Mouse (Mus musculus) cerebellum, adult 18-20 months (tissue): ENCODE results near the gene Tvp23b.

Experiments
- DNase-seq, 2 experiments: peaks; one replicate each; pipeline ENCODE4 v3.0.0; 2021

The Tvp23b gene

DNA sequence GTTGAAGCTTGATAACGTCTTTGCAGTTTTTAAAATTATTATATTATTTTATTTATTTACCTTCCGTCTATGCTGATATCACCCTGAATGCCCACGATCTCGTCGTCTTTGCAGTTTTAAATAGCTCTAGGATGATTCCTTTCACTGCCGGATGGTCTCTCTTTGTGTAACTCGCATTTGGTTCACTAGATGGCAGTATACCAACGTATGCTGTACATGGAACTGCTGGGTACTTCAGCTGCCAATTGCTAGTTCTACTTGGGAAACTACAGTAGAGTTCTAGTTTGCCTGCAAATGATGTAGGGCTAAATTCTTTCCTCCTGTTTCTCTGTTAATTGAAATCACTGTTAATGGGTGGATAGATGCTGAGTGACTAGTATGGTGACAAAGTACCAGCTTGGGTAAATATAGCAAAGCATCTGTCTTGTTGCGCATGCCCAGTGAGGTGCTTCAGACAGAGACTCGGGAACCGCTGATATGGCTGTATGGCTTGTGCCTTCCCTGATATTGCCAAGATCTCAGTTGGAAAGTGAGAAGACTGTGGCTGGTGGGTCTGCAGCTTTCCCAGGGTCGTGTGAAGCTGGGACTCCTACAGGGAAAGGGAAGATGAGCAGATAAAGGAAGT lies 22.6 kb downstream of the Tvp23b start:
- DNase-seq, result peak; percentile 65 to 66

DNA sequence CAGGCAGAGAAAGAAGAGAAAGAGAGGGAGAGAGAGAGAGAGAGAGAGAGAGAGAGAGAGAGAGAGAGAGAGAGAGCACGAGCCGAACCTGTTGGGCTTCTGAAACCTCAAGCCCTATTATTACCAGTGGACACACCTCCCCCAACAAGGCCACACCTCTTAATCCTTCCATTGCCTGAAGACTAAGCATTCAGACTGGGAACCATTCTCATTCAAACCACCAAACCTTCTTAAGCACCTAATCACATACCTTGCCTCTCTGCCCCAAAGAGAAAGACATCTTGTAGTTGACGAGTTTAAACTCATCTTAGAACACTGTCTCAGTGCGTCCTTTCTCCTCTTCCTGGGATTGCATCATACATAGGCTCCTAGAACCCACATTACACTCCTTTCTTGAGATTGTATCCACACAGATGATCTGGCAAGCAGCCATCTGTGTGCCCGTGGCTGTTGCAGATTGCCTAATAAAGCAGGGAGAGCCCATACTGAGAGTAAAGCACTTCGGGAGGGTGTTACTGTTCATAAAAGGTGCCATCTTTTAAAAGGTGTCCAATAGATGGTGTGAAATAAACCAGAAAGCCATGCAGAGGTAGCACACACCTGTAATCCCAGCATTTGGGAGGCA lies 24.7 kb downstream of the Tvp23b start:
- DNase-seq, result no peak

DNA sequence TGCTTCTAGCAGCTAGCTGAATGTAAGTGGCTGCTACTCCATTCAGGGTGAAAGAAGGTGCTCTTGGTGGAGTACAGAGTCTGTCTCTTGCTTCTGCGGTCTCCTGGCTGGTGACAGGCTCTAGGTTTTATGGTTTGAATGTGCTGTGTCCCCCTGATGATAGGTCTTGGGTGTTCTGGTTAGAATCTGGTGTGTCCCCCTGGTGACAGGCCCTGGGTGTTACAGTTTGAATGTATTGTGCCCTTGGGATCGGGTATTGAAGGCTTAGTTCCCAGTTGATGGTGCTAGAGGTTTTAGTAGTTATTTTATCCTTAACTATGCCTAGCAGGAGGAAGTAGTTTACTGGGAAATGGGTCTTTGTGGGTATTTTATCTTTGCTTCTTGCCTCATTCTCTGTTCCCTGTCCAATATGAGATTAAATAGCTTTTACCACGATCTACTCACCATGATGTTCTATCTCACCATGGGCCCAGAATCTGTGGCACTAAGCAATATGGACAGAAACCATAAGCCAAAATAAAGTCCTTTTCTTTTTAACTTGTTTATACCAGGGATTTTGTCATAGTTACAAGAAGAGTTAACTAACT lies 30.6 kb downstream of the Tvp23b start:
- DNase-seq, result no peak

- no peak for DNase-seq
Measured at GRCm38 (mm10) chr11:62911362-62911761, 32.1 kb downstream of the Tvp23b start.

DNA sequence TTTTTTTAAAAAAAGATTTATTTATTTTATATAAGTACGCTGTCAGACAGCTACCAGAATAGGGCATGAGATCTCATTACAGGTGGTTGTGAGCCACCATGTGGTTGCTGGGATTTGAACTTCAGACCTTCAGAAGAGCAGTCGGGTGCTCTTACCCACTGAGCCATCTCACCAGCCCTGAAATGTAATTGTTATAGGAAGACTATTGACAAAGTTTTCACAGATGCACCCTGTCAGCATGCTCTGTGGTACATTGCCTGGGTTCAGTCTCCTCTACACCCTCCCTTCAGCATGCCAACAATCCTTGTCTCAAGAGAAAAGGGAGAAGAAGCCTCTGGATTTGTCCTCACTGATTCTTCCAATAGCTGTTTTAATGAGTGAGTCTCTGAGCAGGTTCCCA lies 33.9 kb downstream of the Tvp23b start:
- DNase-seq, result no peak

- DNase-seq, result peak; percentile 23 to 24
Measured at GRCm38 (mm10) chr11:62914532-62914931, 35.3 kb downstream of the Tvp23b start.

- DNase-seq, result no peak
Measured at GRCm38 (mm10) chr11:62915486-62915885, 36.2 kb downstream of the Tvp23b start.

- DNase-seq, result no peak
Measured at GRCm38 (mm10) chr11:62916765-62917164, 37.5 kb downstream of the Tvp23b start.

GRCm38 (mm10) chr11:62919946-62920742 lies 40.9 kb downstream of the Tvp23b start:
- DNase-seq, result no peak

DNA sequence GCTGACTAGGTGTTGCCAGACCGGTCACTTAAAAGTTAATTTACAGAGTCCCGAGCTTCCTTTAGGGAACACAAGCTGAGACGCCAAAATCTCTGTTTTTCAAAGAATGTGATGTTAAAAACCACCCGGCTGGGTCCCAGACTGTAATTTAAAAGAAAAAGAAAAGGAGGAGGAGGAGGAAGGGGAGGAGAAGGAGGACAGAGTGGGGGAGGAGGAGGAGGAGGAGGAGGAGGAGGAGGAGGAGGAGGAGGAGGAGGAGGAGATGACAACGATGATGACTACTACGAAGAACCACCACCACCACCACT lies 41.4 kb downstream of the Tvp23b start:
- no peak for DNase-seq

DNA sequence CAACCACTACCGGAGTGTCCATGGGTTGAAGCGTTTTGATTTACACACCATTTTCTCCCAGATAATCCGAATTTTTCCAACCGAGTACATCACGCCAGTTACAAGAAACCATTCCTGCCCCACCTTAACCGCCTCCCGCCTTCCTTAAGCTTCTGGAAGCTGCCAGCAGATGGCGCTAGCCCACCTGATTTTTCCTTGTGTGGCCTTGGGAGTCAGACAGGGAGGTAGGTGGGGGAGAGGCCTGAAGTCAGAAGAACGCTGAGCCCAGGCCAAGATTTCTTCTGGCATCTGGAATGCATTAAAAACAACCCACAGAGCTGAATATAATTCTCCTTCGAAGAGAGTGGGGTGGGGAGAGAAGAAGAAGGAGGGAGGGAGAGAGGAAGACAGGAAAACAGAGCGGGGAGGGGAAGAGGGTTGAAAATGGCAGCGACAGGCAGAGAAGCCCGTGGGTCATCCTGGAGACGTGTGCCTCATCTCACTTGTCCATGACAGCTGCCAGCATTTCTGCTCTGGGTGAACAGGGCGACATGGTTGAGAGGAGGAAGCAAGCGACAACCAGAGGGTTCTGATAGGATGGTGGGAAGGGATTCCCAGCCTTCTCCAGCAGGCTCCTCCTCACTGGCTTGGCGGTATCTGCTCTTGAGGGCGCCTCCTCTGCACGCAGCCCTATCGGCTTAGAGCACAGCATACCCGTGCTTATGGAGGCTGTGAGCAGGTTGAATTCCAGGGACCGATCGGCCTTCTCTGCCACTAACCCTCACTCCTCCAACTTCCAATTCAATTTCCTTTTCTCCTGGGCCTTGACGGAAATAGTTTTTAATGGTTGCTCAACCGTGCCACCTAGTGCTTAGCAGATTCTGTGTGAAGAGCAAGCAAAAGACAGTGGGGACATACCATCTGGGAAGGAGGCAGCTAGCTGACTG lies 42.1 kb downstream of the Tvp23b start:
- DNase-seq, result peak; percentile 84 to 90

DNA sequence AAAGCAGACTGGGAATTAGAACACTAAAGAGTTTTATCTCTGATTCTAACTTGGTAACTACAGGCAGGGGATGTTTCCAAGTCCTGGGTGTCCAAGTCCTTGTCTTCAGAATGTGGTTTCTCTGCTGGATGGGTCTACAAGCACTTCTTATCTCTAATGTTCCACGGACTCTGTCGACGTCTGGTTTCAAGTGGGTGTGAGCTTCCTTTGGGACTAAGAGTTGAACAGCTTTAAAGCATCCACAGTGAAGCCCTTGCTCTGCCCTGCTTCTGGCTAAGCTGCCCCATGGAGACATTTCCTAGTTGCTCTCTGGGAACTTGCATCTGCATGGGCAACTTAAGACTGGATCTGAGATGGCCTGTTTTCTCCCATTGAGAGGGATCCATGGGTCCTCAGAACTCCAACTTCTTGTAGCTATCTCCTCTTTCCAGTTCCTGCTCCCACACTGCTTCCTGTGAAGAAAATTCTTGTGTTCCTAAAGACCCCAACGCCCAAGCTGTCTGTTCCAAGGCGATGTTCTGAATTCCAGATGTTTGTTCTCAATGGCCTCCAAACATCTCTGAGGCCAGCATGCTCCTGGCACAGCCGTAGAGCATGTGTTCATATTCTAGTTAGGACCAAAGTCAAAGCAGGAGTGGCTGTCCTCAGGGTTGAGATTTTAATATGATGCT lies 45.0 kb downstream of the Tvp23b start:
- DNase-seq, result no peak

DNA sequence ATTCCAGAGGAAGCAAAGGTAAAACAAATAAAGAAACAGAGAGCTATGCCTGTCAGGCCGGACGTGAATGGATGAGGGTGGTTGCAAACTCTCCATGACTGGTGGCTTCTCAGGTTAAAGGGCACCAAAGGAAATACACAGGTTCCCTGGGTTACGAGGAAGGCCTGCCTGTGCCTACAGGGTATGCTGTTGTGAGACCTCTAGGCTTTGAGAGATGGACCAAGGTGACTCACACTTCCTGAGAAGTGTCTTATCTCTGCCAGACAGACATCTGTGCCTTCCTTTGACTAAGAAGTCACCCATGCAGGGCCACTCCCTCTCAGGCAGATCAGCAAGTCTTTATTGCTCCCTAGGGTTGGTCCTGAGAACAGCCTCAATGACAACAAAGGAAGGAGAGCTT lies 50.5 kb downstream of the Tvp23b start:
- no peak for DNase-seq

GRCm38 (mm10) chr11:62930574-62930973 lies 51.3 kb downstream of the Tvp23b start:
- DNase-seq, result no peak

DNA sequence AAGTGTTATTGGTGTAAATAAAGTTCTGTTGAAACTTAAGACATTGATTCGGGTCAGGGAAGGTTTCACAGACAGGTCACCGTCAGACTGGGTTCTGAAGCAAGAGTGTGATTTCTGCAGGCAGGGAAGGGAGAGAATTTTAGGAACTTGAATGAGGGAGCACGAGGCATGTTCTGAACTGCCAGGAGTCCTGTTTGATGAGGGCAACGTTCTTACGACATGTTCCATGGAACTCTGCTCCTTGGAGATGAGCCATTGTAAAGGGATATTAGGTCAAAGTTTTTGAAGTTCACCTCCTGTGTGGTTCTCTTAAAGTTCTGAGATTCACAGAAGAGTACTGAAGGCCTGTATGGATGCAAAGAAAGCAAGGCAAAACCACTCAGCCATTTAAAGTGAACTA lies 51.9 kb downstream of the Tvp23b start:
- DNase-seq, result no peak

DNA sequence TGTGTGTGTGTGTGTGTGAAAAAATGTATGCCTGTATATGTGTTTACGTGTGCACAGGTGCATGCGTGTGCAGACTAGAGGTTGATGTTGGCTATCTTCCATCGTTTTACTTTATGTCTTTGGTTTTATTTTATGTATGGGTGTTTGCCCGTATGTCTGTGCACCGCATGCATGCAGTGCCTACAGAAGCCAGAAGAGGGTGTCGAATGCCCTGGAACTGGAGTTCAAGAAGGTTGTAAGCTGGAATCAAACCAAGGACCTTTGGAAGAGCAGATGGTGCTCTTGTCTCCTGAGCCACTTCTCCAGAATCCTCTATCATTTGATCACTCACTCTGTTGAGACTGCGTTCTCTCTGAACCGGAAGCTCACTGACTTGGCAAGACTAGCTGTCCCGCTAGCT lies 53.8 kb downstream of the Tvp23b start:
- no peak for DNase-seq

- no peak for DNase-seq
Measured at GRCm38 (mm10) chr11:62934795-62935514, 55.7 kb downstream of the Tvp23b start.

- DNase-seq, result no peak
Measured at GRCm38 (mm10) chr11:62937986-62938385, 58.7 kb downstream of the Tvp23b start.

DNA sequence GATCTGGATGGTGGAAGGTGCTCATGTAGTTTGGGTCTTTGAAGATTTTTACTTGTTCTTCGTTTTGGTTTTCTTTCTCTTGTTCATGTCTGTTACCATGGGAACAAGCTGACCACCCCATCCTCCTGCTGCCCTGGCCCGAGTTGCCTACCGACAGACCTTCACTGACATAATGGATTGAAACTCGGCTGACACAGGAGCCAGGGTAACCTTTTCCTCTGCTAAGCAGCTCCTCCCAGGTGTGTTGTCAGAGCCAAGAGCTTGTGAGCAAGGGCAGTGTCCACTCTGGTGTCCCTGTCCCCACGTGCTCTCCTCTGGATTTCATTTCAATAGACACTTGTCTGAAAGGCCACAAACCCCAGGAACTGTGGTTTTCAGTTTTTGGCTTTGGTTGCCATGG lies 59.7 kb downstream of the Tvp23b start:
- DNase-seq, result no peak

GRCm38 (mm10) chr11:62940176-62940575 lies 60.9 kb downstream of the Tvp23b start:
- no peak for DNase-seq

DNA sequence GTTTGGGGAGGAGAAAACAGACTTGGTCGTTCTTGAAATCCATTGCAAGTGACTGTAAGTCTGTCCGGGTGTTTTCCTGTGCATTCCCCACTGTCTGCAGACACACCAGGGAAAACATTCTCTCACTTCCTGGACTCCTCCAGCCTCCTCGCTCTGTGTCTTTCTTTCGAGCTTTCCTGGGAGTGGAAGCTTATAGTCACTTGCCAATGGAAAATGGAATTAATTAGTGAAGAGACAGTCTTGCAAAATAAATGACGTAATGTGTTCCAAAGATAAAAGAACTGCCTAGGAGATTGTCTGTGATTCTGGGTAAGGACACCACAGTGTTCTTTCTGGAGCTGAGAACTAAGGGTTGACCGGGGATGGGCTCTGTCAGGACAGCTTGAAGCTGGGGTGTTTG lies 64.3 kb downstream of the Tvp23b start:
- DNase-seq, result no peak

DNA sequence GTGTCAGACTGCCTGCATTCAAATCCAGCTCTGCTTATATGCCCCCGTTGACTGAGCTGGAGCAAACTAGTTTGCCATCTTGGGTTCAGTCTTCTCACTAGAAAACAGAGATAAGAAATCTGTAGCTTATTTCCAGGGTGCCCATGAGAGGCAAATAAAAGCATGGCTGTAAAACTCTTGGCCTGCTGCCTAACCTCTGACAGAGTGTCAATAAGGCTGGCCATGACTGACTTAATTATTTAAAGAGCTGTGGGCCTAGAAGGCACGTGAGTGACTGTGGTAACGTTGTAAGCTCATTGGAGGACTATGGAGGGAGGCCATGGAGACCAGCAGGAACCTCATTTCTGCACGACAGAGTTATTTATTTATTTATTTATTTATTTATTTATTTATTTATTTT lies 66.3 kb downstream of the Tvp23b start:
- no peak for DNase-seq
